Comparison of ENCODE assay signal across 8 mouse cellular contexts in the genomic region with DNA sequence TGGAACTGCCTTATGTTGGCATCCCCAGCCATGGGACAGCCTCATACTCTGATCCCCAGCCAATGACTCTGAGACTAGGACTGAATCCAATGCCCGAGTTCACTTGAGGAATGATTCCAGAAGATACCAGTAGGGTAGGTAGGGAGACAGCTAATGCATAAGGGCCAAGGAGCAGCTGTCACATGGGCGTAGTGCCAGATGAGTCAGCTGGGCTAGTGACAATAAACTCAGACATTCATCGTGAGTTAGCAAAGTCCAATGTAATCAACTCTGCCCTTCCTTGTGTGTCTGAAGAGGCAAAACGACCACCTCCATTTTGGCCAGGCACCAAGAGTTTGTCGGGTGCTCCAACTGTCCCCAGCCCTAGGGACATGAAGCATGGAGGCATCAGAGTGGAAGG.
DNase-seq lines count a peak whose midpoint lies in the region; ATAC-seq lines count a peak whose summit lies in the region.

No protein-coding gene starts in this region.

- peak; percentile 61 for DNase-seq in forebrain, embryonic 14.5 days (ENCODE audit: low spot score)
- peak; percentile 52 for DNase-seq in testis, postnatal 10 days (ENCODE audit: low spot score)
- no peak for DNase-seq in testis, postnatal 14 days (ENCODE audit: low spot score)
- DNase-seq in gastrocnemius, postnatal 36 days, result peak; percentile 57 to 62
- DNase-seq in lung, postnatal 10 days, result peak; percentile 69
- DNase-seq in right cerebral cortex, postnatal 14 days, result no peak

- no peak overlapping the region for H3K4me2 ChIP-seq in forebrain, embryonic 14.5 days (ENCODE audit: low read length)
- H3K4me2 ChIP-seq in forebrain, embryonic 16.5 days (ENCODE audit: low read length), result no peak overlapping the region

- no peaks in the 10 kb centered on the region for H3K36me3 ChIP-seq in forebrain, embryonic 14.5 days (ENCODE audit: control insufficient read depth, insufficient read depth, low read length)
- no peaks in the 10 kb centered on the region for H3K36me3 ChIP-seq in forebrain, embryonic 16.5 days (ENCODE audit: control insufficient read depth, insufficient read depth)

- H3K27ac ChIP-seq in forebrain, embryonic 14.5 days (ENCODE audit: low read depth, low read length), result no peak overlapping the region
- H3K27ac ChIP-seq in forebrain, embryonic 16.5 days (ENCODE audit: low read length), result no peak overlapping the region

- H3K27me3 ChIP-seq in forebrain, embryonic 14.5 days (replicated peaks; ENCODE audit: control insufficient read depth, insufficient read depth, low read length), result no peaks in the 10 kb centered on the region
- no peaks in the 10 kb centered on the region for H3K27me3 ChIP-seq in forebrain, embryonic 16.5 days (replicated peaks; ENCODE audit: control insufficient read depth, insufficient read depth, low read length)

- ATAC-seq in forebrain, embryonic 14.5 days, result 0 out of 2 replicates have a peak, but pooled peaks have one; percentile 44
- no peak for ATAC-seq in forebrain, embryonic 16.5 days
- ATAC-seq in inflammation-experienced regulatory T-cells, adult 6 months, result no peak

- WGBS in forebrain, embryonic 14.5 days, result 58% methylated on average over 5 of the region's 5 CpGs
- 47% methylated on average over 5 of the region's 5 CpGs for WGBS in forebrain, embryonic 16.5 days

- no peak overlapping the region for H3K4me3 ChIP-seq in forebrain, embryonic 14.5 days (ENCODE audit: low read depth, low read length)
- H3K4me3 ChIP-seq in forebrain, embryonic 16.5 days (replicated peaks; ENCODE audit: low read length), result no peak overlapping the region

- no peaks in the 10 kb centered on the region for H3K4me1 ChIP-seq in forebrain, embryonic 14.5 days (ENCODE audit: control insufficient read depth, insufficient read depth, low read length)
- no peaks in the 10 kb centered on the region for H3K4me1 ChIP-seq in forebrain, embryonic 16.5 days (replicated peaks; ENCODE audit: control insufficient read depth, insufficient read depth, low read length)

- no peak overlapping the region for H3K9ac ChIP-seq in forebrain, embryonic 14.5 days (ENCODE audit: low read length)
- no peak overlapping the region for H3K9ac ChIP-seq in forebrain, embryonic 16.5 days (replicated peaks; ENCODE audit: low read depth, low read length)

- intact Hi-C loops in gastrocnemius, postnatal 36 days (cut with DNase I), result no loop called here

- no peaks in the 10 kb centered on the region for H3K9me3 ChIP-seq in forebrain, embryonic 14.5 days (replicated peaks; ENCODE audit: control insufficient read depth, low read length)
- H3K9me3 ChIP-seq in forebrain, embryonic 16.5 days (ENCODE audit: control insufficient read depth, low read length), result no peaks in the 10 kb centered on the region

Comparison
In these comparisons a context has a peak if more than half of its experiments do, and no peak if none do; other contexts are left out.
1. DNase-seq: peak in forebrain, embryonic 14.5 days (single experiment), testis, postnatal 10 days (single experiment), gastrocnemius, postnatal 36 days (2 of 2) and lung, postnatal 10 days (single experiment); none in testis, postnatal 14 days (single experiment) and right cerebral cortex, postnatal 14 days (single experiment).